Mouse (Mus musculus): ENCODE measurements at regions not wholly inside any gene's neighbourhood (a gene's known extent, or its start where the extent isn't known, plus 50 kb on each side); places are given as distances from the start of the nearest gene placed in this dataset.

DNA sequence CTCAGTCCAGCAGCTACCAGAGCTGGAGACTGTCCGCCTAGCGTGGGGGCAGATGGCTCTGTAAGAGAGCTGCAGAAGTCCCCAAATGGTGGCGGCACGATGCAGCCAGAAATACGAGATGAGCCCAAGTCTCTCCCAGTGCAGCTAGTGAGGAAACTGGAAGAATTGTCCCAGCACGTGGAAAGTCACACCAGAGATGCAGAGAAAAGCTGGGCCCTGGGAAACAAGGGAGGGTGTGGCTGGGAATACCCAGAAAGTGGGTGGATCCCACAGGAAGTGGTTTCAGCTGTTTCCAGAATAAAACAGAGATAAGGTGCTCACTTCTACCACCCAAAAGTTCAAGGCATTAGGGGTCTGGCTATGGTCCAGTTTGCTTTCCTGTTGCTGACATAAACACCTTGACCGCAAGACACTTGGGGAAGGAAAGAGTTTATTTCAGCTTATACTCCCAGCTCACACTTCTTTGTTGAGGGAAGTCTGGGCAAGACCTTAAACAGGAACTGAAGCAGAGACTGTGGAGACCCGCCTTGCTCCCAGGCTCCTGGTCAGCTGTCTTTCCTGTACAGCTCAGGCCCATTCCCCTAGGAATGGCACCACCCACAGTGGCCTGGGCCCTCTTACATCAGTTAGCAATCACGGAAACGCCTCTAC lies 184.5 kb upstream of the Jmjd1c start:
- no peak for DNase-seq (ENCODE audit: low spot score)

DNA sequence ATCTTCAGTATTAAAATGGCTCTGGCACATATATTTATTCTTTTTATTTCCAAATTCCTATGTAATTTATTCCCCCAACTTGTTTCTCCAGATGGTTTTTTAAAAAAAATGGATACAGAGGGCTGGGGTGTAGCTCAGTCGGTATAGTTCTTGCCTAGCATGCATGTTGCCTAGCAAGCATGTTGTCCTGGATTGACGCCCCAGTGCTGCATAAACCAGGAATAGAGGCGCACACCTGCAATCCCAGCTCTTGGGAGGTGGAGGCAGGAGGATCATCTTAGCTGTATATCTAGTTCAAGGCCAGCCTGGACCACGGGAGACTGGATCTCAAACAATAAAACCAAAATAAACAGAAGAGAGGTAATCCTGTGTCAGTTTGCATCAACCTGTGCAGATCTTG lies 183.5 kb upstream of the Jmjd1c start:
- DNase-seq (ENCODE audit: low spot score): no peak

GRCm38 (mm10) chr10:66913187-66913586 lies 182.7 kb upstream of the Jmjd1c start:
- DNase-seq (ENCODE audit: low spot score): no peak

- DNase-seq (ENCODE audit: low spot score): no peak
These were observed 182.3 kb upstream of the Jmjd1c start for GRCm38 (mm10) chr10:66913627-66914026.

- no peak for DNase-seq (ENCODE audit: low spot score)
These were observed 181.5 kb upstream of the Jmjd1c start for GRCm38 (mm10) chr10:66914288-66914975.

DNA sequence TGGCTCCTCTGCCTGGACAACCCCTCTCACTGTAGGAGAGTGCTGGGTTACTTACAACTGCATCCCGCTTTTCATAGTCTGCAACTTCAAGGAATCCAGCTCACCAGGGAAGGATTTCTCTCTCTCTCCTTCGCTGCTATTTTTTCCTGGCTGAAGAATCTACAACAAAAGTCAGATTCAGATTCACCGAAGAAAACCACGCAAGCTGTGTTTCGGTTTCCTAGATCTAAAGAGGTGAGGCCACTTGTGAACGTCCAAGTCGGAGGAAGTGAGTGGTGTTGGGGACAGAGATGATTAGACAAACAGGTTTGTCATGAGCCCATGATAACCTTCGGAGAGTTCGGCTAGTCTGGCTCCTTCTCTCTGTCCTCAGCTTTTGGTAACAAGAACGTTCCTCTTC lies 180.1 kb upstream of the Jmjd1c start:
- DNase-seq (ENCODE audit: low spot score): no peak

- DNase-seq (ENCODE audit: low spot score): no peak
These were observed 178.2 kb upstream of the Jmjd1c start for GRCm38 (mm10) chr10:66917725-66918124.

DNA sequence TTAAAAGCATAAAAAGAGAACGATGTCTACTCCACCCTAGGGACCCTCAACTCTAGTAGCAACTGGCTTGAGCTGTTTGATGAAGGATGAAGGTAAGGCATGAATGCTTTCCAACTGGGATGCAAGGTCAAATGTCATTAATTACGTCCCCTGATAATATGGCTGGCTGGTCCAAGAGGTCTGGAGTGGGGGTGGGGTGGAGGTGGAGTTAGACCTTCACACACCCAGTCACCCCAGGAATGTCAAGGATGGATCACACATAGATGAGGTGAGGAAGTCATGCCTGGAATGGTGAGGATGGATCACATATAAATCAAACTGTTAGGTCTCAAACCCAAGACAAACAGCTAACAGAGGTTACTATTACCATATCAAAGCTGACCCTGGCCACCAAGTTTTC lies 177.2 kb upstream of the Jmjd1c start:
- DNase-seq (ENCODE audit: low spot score): no peak

- DNase-seq (ENCODE audit: low spot score): no peak
These were observed 175.8 kb upstream of the Jmjd1c start for GRCm38 (mm10) chr10:66919953-66920760.

- DNase-seq (ENCODE audit: low spot score): no peak
These were observed 174.9 kb upstream of the Jmjd1c start for GRCm38 (mm10) chr10:66920761-66921684.

DNA sequence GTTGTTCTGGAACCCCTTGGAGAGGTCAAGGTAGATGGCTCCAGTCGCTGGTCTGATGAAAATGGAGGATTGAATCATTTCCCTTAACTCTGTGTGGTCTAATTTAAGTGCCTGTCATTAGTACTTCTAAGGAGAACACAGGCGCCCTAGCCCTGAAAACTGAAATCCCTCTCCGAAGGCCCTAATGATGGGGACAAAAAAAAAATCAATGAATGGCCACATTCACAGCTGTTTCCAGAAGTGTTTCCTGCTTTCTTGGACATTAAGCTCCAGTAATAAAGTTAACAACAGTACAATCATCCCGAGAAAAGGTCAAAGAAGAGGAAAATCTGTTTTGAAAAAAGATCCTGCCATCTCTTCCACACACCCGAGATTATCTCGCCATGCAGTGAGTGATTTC lies 174.1 kb upstream of the Jmjd1c start:
- DNase-seq (ENCODE audit: low spot score): no peak

GRCm38 (mm10) chr10:66922314-66922713 lies 173.6 kb upstream of the Jmjd1c start:
- no peak for DNase-seq (ENCODE audit: low spot score)

GRCm38 (mm10) chr10:66923947-66924346 lies 172.0 kb upstream of the Jmjd1c start:
- no peak for DNase-seq (ENCODE audit: low spot score)

GRCm38 (mm10) chr10:66924418-66924817 lies 171.5 kb upstream of the Jmjd1c start:
- no peak for DNase-seq (ENCODE audit: low spot score)

GRCm38 (mm10) chr10:66925553-66926127 lies 170.3 kb upstream of the Jmjd1c start:
- DNase-seq (ENCODE audit: low spot score): no peak

DNA sequence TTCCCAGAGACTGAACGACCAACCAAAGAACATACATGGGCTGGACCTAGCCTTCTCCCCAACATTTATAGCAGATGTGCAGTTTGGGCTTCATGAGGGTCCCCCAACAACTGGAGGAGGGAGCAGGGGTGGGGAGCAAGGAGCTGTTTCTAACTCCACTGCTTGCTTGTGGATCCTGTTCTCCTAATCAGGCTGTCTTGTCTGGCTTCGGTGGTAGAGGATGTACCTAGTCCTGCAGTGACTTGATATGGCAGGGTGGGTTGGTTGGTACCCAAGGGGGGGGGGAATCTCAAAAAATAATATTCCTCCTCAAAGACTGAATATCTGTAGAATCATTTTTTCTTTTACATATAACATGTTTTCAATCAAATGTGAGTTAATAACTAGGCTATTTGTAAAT lies 168.3 kb upstream of the Jmjd1c start:
- no peak for DNase-seq (ENCODE audit: low spot score)

- no peak for DNase-seq (ENCODE audit: low spot score)
These were observed 167.5 kb upstream of the Jmjd1c start for GRCm38 (mm10) chr10:66928211-66928990.

- no peak for DNase-seq (ENCODE audit: low spot score)
These were observed 165.4 kb upstream of the Jmjd1c start for GRCm38 (mm10) chr10:66930563-66930962.

GRCm38 (mm10) chr10:66931505-66931904 lies 164.4 kb upstream of the Jmjd1c start:
- DNase-seq (ENCODE audit: low spot score): no peak

DNA sequence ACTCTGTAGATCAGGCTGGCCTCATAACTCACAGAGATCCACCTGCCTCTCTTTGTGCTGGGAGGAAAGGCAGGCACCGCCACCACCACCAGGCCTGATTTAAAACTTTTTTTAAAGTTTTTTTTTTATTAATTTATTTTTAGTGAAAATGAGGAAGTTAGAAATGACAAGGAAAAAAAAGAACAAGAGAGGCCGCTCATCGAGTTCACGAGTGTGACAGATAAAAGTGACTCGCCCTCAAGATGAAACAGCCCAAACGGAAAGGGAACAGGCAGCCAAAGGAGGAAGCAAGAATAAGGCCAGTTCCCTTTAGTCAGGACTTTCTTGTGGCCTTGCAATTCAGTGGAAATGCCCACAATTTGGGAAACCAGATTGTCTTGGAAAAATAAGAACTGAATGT lies 163.4 kb upstream of the Jmjd1c start:
- DNase-seq (ENCODE audit: low spot score): no peak

DNA sequence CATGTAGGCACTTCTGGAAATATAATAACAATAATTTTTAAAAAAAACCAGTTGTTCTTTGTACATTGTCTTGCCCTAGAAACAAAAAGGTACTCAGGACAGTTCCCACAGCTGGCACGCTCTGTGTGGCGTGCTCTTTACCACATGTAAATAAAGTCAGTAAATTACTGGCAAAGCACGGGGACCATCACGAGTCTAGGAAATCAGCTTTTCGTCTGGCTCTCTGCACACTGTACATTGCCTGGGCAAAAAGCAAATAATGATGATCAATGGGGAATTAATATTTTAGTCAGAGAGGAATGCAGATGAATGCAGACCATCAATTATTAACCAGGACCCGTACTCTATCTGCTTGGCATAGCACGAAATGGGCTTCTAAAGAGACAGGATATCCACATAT lies 162.2 kb upstream of the Jmjd1c start:
- no peak for DNase-seq (ENCODE audit: low spot score)
